Mouse (Mus musculus) ES-E14 (cell line): Measurements from ENCODE around the gene Rtn4rl1.

Source experiments
- CHD2 ChIP-seq: IDR thresholded peaks from 2 replicates; pipeline ENCODE4 v1.6.1; 2014; ENCODE audit warnings: mild to moderate bottlenecking, low read depth, low read length, inconsistent platforms
- HCFC1 ChIP-seq: IDR thresholded peaks from 2 replicates; pipeline ENCODE4 v1.6.1; 2012; ENCODE audit warnings: low read length, inconsistent platforms, borderline replicate concordance; ENCODE audit not compliant: insufficient read depth
- MAFK ChIP-seq: IDR thresholded peaks from 2 replicates; pipeline ENCODE4 v1.6.1; 2014; ENCODE audit warnings: mild to moderate bottlenecking, low read depth, low read length, inconsistent platforms; ENCODE audit not compliant: insufficient read depth
- ZNF384 ChIP-seq: IDR thresholded peaks from 2 replicates; pipeline ENCODE4 v1.6.1; 2012; ENCODE audit warnings: low read depth, low read length, inconsistent platforms

- TF ChIP-seq CHD2: no peak
- no peak for TF ChIP-seq MAFK
- no peak for TF ChIP-seq HCFC1
- TF ChIP-seq ZNF384: no peak
These were observed 26.5 kb downstream of the Rtn4rl1 start for GRCm38 (mm10) chr11:75220115-75220514.
